Mouse (Mus musculus): Measurements from ENCODE around the gene Drd5. TPM values are rescaled to one million over a fixed set of nuclear protein-coding genes. Genes with fewer than 3 reads are reported as not detected.

Drd5 gene
- not detected in 2 replicates for polyA plus RNA-seq (2012; ENCODE audit: insufficient read depth, insufficient read length, missing spikeins)

DNA sequence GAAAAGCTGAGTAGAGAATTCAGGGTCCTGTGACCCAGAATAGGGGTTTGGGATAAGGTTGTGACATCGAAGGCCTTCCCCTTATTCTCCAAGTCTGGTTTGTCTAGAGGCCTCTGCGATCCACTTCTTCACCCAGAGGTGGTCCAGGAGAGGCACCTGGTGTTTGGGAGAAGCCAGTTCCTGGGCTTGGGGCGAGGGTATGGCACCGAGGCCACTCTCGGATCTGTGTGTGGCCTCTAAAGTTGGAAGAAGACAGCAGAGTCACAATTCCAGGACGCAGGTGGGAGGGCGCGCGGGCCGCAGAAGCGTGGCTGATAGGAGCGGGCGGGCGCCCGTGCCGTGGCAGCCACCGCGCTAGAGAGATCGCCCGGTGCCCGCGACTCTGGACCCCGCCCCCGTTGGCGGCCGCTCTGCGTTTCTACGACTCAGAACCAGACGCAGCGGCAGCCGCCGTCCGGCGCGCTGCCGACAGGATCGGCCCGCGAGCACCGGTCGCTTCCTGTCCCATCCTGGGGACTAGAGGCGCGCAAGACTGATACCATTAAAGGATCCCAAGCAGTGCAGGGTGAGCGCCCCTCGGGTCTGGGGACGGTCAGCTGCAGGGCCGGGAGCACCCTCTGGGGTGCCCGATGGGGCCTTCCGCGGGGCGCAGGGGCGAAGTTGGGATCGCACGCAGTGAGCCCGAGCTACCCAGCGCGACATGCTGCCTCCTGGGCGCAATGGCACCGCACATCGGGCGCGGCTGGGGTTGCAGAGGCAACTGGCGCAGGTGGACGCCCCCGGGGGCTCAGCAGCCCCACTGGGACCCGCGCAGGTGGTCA lies at the start of gene Drd5:
TSS of gene Drd5 (plus strand) at position 402 of the 821 bp plus-strand sequence.
- Histone ChIP-seq H3K27ac (replicated peaks; ENCODE audit: low read depth, low read length) (no peak within 1 kb of the TSS), H3K4me3 (ENCODE audit: insufficient read depth, low read depth, low read length) (no peak within 1 kb of the TSS; the same call in 1 of the 2 replicates)

DNA sequence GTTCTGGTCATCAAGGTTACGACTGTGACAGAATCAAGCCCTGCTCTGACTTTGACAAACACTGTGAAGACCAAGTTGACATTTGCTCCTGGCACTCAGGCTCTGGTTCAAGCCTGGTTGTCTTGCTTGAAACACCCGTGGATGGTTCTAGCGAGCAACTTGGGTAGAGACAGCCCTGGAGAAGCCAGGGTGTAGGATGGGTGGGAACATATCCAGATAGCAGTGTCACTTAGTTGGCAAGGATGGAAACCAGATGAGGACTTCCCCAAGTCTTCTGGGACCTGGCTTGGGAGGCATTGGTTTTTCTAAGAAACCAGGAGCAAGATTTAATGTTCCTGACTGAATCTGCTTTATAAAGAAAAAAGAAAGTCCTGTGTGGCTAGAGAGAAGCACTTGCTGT lies 48.2 kb upstream of the Drd5 start:
- no peak overlapping the region for H3K27ac ChIP-seq (replicated peaks; ENCODE audit: low read depth, low read length)
- no peak overlapping the region for H3K4me3 ChIP-seq (ENCODE audit: insufficient read depth, low read depth, low read length)

More for the DNA sequence above, at the start of gene Drd5:
- no peaks in the 10 kb centered on the region for H3K4me1 ChIP-seq (ENCODE audit: control insufficient read depth, insufficient read depth, insufficient read length, low read length)

GRCm38 (mm10) chr5:38273831-38274230 lies 45.3 kb upstream of the Drd5 start:
- Histone ChIP-seq H3K4me3 (ENCODE audit: insufficient read depth, low read depth, low read length) (no peak overlapping the region), H3K27ac (replicated peaks; ENCODE audit: low read depth, low read length) (no peak overlapping the region), H3K4me1 (ENCODE audit: control insufficient read depth, insufficient read depth, insufficient read length, low read length) (peaks cover 3% of the 10 kb centered on the region; the same call in 1 of the 2 replicates)

More for the DNA sequence above, 48.2 kb upstream of the Drd5 start:
- no peaks in the 10 kb centered on the region for H3K4me1 ChIP-seq (ENCODE audit: control insufficient read depth, insufficient read depth, insufficient read length, low read length)

- H3K27ac ChIP-seq (replicated peaks; ENCODE audit: low read depth, low read length), result peak within 1 kb of the TSS; percentile 97
- H3K4me3 ChIP-seq (ENCODE audit: insufficient read depth, low read depth, low read length), result peak within 1 kb of the TSS; percentile 64
- H3K4me1 ChIP-seq (ENCODE audit: control insufficient read depth, insufficient read depth, insufficient read length, low read length), result peaks cover 10% of the 10 kb centered on the region
Measured at GRCm38 (mm10) chr5:38275771-38276170, 43.4 kb upstream of the Drd5 start, which contains the start of gene Otop1. Otop1 (plus strand) TSS chr5:38275972.

- peaks cover 10% of the 10 kb centered on the region for H3K4me1 ChIP-seq (ENCODE audit: control insufficient read depth, insufficient read depth, insufficient read length, low read length)
- H3K27ac ChIP-seq (replicated peaks; ENCODE audit: low read depth, low read length), result peak overlapping the region; percentile 97
- H3K4me3 ChIP-seq (ENCODE audit: insufficient read depth, low read depth, low read length), result peak overlapping the region; percentile 64
Measured at GRCm38 (mm10) chr5:38276451-38276850, 42.7 kb upstream of the Drd5 start.

- peaks cover 10% of the 10 kb centered on the region for H3K4me1 ChIP-seq (ENCODE audit: control insufficient read depth, insufficient read depth, insufficient read length, low read length)
- H3K4me3 ChIP-seq (ENCODE audit: insufficient read depth, low read depth, low read length), result peak overlapping the region; percentile 64
- peak overlapping the region; percentile 97 for H3K27ac ChIP-seq (replicated peaks; ENCODE audit: low read depth, low read length)
Measured at GRCm38 (mm10) chr5:38277098-38277866, 41.9 kb upstream of the Drd5 start.

GRCm38 (mm10) chr5:38277936-38278600 lies 41.1 kb upstream of the Drd5 start:
- Histone ChIP-seq H3K27ac (replicated peaks; ENCODE audit: low read depth, low read length) (peak overlapping the region; percentile 97), H3K4me3 (ENCODE audit: insufficient read depth, low read depth, low read length) (peak overlapping the region; percentile 64), H3K4me1 (ENCODE audit: control insufficient read depth, insufficient read depth, insufficient read length, low read length) (peaks cover 10% of the 10 kb centered on the region)

- Histone ChIP-seq H3K27ac (replicated peaks; ENCODE audit: low read depth, low read length) (peak overlapping the region; percentile 95), H3K4me1 (ENCODE audit: control insufficient read depth, insufficient read depth, insufficient read length, low read length) (peaks cover 10% of the 10 kb centered on the region), H3K4me3 (ENCODE audit: insufficient read depth, low read depth, low read length) (peak overlapping the region; percentile 41)
Measured at GRCm38 (mm10) chr5:38280075-38280474, 39.1 kb upstream of the Drd5 start.

GRCm38 (mm10) chr5:38285724-38286123 lies 33.4 kb upstream of the Drd5 start:
- H3K4me1 ChIP-seq (ENCODE audit: control insufficient read depth, insufficient read depth, insufficient read length, low read length), result no peaks in the 10 kb centered on the region
- H3K27ac ChIP-seq (replicated peaks; ENCODE audit: low read depth, low read length), result 0 out of 2 replicates have a peak overlapping the region, but pooled peaks have one; percentile 8

GRCm38 (mm10) chr5:38288476-38288875 lies 30.7 kb upstream of the Drd5 start:
- Histone ChIP-seq H3K4me1 (ENCODE audit: control insufficient read depth, insufficient read depth, insufficient read length, low read length) (peaks cover 2% of the 10 kb centered on the region; the same call in 1 of the 2 replicates), H3K27ac (replicated peaks; ENCODE audit: low read depth, low read length) (no peak overlapping the region), H3K4me3 (ENCODE audit: insufficient read depth, low read depth, low read length) (no peak overlapping the region)

More at GRCm38 (mm10) chr5:38285724-38286123, 33.4 kb upstream of the Drd5 start:
- no peak overlapping the region for H3K4me3 ChIP-seq (ENCODE audit: insufficient read depth, low read depth, low read length)

- Histone ChIP-seq H3K4me3 (ENCODE audit: insufficient read depth, low read depth, low read length) (no peak overlapping the region), H3K27ac (replicated peaks; ENCODE audit: low read depth, low read length) (peak overlapping the region; percentile 36)
Measured at GRCm38 (mm10) chr5:38301761-38302411, 17.3 kb upstream of the Drd5 start.

GRCm38 (mm10) chr5:38302651-38303050 lies 16.5 kb upstream of the Drd5 start:
- Histone ChIP-seq H3K27ac (replicated peaks; ENCODE audit: low read depth, low read length) (0 out of 2 replicates have a peak overlapping the region, but pooled peaks have one; percentile 36), H3K4me3 (ENCODE audit: insufficient read depth, low read depth, low read length) (no peak overlapping the region), H3K4me1 (ENCODE audit: control insufficient read depth, insufficient read depth, insufficient read length, low read length) (peaks cover 7% of the 10 kb centered on the region; the same call in 1 of the 2 replicates)

More at GRCm38 (mm10) chr5:38301761-38302411, 17.3 kb upstream of the Drd5 start:
- peaks cover 7% of the 10 kb centered on the region; the same call in 1 of the 2 replicates for H3K4me1 ChIP-seq (ENCODE audit: control insufficient read depth, insufficient read depth, insufficient read length, low read length)

- Histone ChIP-seq H3K27ac (replicated peaks; ENCODE audit: low read depth, low read length) (peak overlapping the region; percentile 98), H3K4me1 (ENCODE audit: control insufficient read depth, insufficient read depth, insufficient read length, low read length) (peaks cover 7% of the 10 kb centered on the region; the same call in 1 of the 2 replicates), H3K4me3 (ENCODE audit: insufficient read depth, low read depth, low read length) (no peak overlapping the region)
Measured at GRCm38 (mm10) chr5:38305241-38305640, 13.9 kb upstream of the Drd5 start.
